Mouse (Mus musculus): Measurements from ENCODE around the gene Smim5. TPM values are rescaled to one million over a fixed set of nuclear protein-coding genes. Genes with fewer than 3 reads are reported as not detected.

The Smim5 gene
- polyA plus RNA-seq, 1 experiment: 1.3 TPM

- peak overlapping the region; percentile 17 for H3K27ac ChIP-seq (ENCODE audit: insufficient read depth, low read length)
- no peak for DNase-seq
- H3K4me1 ChIP-seq (ENCODE audit: control insufficient read depth, insufficient read depth, low read length): no peaks in the 10 kb centered on the region
- no peaks in the 10 kb centered on the region for H3K27me3 ChIP-seq (ENCODE audit: control insufficient read depth, insufficient read depth, low read length)
- no peak overlapping the region for H3K4me3 ChIP-seq (replicated peaks; ENCODE audit: insufficient read depth, low read depth, low read length)
- WGBS: 38% methylated on average over 10 of the region's 10 CpGs
- TF ChIP-seq CTCF (IDR thresholded peaks at IDR 0.05; ENCODE audit: borderline replicate concordance, insufficient read depth, low read depth, low read length) (no peak), POLR2A (IDR thresholded peaks at IDR 0.05; ENCODE audit: borderline replicate concordance, insufficient read depth, low read length) (no peak)
Measured at GRCm38 (mm10) chr11:115955195-115955858, 55.6 kb downstream of the Smim5 start.

Other genes with a start within 250 kb of the Smim5 start
- 132 and 149 TPM in 2 replicates for gene Grb2, start 191.4 kb upstream of the Smim5 start, polyA plus RNA-seq (2012; rRNA removed)
- 54.2 and 57.4 TPM in 2 replicates for gene Tmem94, start 134.5 kb upstream of the Smim5 start, polyA plus RNA-seq (2012; rRNA removed)
- 16.5 and 17.1 TPM in 2 replicates for gene Caskin2, start 86.3 kb upstream of the Smim5 start, polyA plus RNA-seq (2012; rRNA removed)
- gene Tsen54, start 85.2 kb upstream of the Smim5 start, polyA plus RNA-seq (2012; rRNA removed): 21.1 and 25.0 TPM in 2 replicates
- gene Llgl2, start 75.9 kb upstream of the Smim5 start, polyA plus RNA-seq (2012; rRNA removed): 1.8 and 2.5 TPM in 2 replicates
- gene Myo15b, start 41.6 kb upstream of the Smim5 start, polyA plus RNA-seq (2012; rRNA removed): 0.16 and 0.32 TPM in 2 replicates
- gene Smim6, start 12.1 kb downstream of the Smim5 start, polyA plus RNA-seq (2012; rRNA removed): 0.11 TPM in 1 of 2 replicates, not detected in the other
- gene Sap30bp, start 33.3 kb downstream of the Smim5 start, polyA plus RNA-seq (2012; rRNA removed): 49.5 and 53.5 TPM in 2 replicates
- gene Recql5, start 33.5 kb downstream of the Smim5 start, polyA plus RNA-seq (2012; rRNA removed): 24.7 and 28.5 TPM in 2 replicates
- 21.6 and 28.6 TPM in 2 replicates for gene Itgb4, start 74.7 kb downstream of the Smim5 start, polyA plus RNA-seq (2012; rRNA removed)
- gene Galk1, start 112.8 kb downstream of the Smim5 start, polyA plus RNA-seq (2012; rRNA removed): 14.8 and 15.1 TPM in 2 replicates
- 456 and 541 TPM in 2 replicates for gene H3f3b, start 128.0 kb downstream of the Smim5 start, polyA plus RNA-seq (2012; rRNA removed)
- 48.1 and 49.1 TPM in 2 replicates for gene Unk, start 130.4 kb downstream of the Smim5 start, polyA plus RNA-seq (2012; rRNA removed)
- gene Unc13d, start 178.0 kb downstream of the Smim5 start, polyA plus RNA-seq (2012; rRNA removed): 3.8 and 5.7 TPM in 2 replicates
- 509 and 539 TPM in 2 replicates for gene Wbp2, start 187.0 kb downstream of the Smim5 start, polyA plus RNA-seq (2012; rRNA removed)
- 4.1 TPM in 2 replicates for gene Trim47, start 227.2 kb downstream of the Smim5 start, polyA plus RNA-seq (2012; rRNA removed)
- gene Trim65, start 231.2 kb downstream of the Smim5 start, polyA plus RNA-seq (2012; rRNA removed): 7.9 and 9.3 TPM in 2 replicates
- 61.9 and 66.2 TPM in 2 replicates for gene Mrpl38, start 238.9 kb downstream of the Smim5 start, polyA plus RNA-seq (2012; rRNA removed)

Measured in cerebellum, adult 2 months (tissue).